Mouse (Mus musculus) forebrain, postnatal 0 days (tissue): ENCODE results near the gene Ak3. TPM values are rescaled to one million over a fixed set of nuclear protein-coding genes. Genes with fewer than 3 reads are reported as not detected.

Experiments used
- ATAC-seq: fragments of 200-750 bp; cut with Nextera tagmentation; 2 replicates; pipeline ENCODE4 v1.8.0; 2017; ENCODE audit warnings: mild to moderate bottlenecking, moderate library complexity
- DNase-seq: peaks from one replicate; pipeline ENCODE4 v3.0.0-alpha.2; 2015
- H3K27ac ChIP-seq: fragments of 300-500 bp; sonication (generic); 2 replicates; pipeline ENCODE4 v1.5.1; 2014; ENCODE audit warnings: low read depth, mild to moderate bottlenecking, antibody characterized with exemption, low read length, moderate library complexity, mixed read lengths
- H3K27me3 ChIP-seq: fragments of 300-500 bp; sonication (generic); 2 replicates; pipeline ENCODE4 v1.6.1; 2014; ENCODE audit warnings: mild to moderate bottlenecking, low read length, mixed read lengths; ENCODE audit not compliant: insufficient read depth
- H3K36me3 ChIP-seq: fragments of 300-500 bp; sonication (generic); 2 replicates; pipeline ENCODE4 v1.6.1; 2014; ENCODE audit warnings: mild to moderate bottlenecking, moderate library complexity; ENCODE audit not compliant: insufficient read depth
- H3K4me1 ChIP-seq: fragments of 300-500 bp; sonication (generic); 2 replicates; pipeline ENCODE4 v1.6.1; 2014; ENCODE audit warnings: antibody characterized with exemption; ENCODE audit not compliant: insufficient read depth
- H3K4me2 ChIP-seq: fragments of 300-500 bp; sonication (generic); 2 replicates; pipeline ENCODE4 v1.6.1; 2014; ENCODE audit warnings: low read depth, mild to moderate bottlenecking, moderate library complexity
- H3K4me3 ChIP-seq: fragments of 300-500 bp; sonication (generic); 2 replicates; pipeline ENCODE4 v1.5.1; 2014; ENCODE audit warnings: low read depth, low read length, mixed read lengths
- H3K9ac ChIP-seq: fragments of 300-500 bp; sonication (generic); 2 replicates; pipeline ENCODE4 v1.6.1; 2014; ENCODE audit warnings: mild to moderate bottlenecking
- H3K9me3 ChIP-seq: fragments of 300-500 bp; sonication (generic); 2 replicates; pipeline ENCODE4 v1.6.1; 2016; ENCODE audit warnings: low read length
- CTCF ChIP-seq: sonication (generic); IDR thresholded peaks from 2 replicates; pipeline ENCODE4 v1.5.1; 2016; ENCODE audit warnings: antibody characterized with exemption, control low read depth, low read depth
- WGBS: fragments of 180-500 bp; shearing (Covaris S2); extraction: QIAGEN DNeasy Blood & Tissue Kit; methylation state at CpG from one replicate; pipeline ENCODE4 v1.1.7; 2014; 5-methylcytosine and 5-hydroxymethylcytosine counted together
- polyA plus RNA-seq: library from polyadenylated mRNA; unstranded; fragments of >200 nt; fragmentation: Nextera tagmentation; extraction: Ambion mirVana; gene quantifications from 2 replicates; pipeline ENCODE4 v1.2.1, GENCODE M21; 2015
- total RNA-seq: library from RNA; depleted of rRNA; stranded (reverse); fragments of >200 nt; gene quantifications from 2 replicates; pipeline ENCODE4 v1.2.3, GENCODE M21; 2014

The Ak3 gene
- total and polyA plus RNA-seq, 2 experiments from 2014 or later = 68.2 to 76.5 TPM

DNA sequence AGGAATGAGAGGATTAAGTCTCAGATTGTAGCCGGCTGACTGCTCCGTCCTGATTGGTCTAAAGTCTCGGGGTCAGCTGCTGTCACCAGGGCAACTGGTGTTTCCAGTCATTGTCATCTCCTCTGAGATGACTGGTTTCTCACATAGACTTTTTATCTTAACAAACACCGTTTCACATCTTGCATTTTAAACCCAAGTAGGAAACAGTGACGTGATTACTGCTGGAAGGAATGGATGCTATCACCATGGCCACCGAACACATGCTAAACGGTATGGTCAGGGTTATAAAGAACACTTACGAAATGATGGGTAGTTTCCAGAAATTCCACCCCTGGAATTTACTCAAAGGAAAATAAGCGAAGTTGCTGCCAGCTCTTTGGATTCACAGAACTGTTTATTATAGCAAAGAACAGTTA lies 3.4 kb downstream of the Ak3 start:
- H3K4me2 ChIP-seq = peak overlapping the region; percentile 10; the same call in 1 of the 2 replicates
- no peak overlapping the region for H3K4me3 ChIP-seq
- 6% methylated on average over 9 of the region's 9 CpGs for WGBS
- H3K36me3 ChIP-seq = no peaks in the 10 kb centered on the region
- DNase-seq = peak; percentile 35
- 0 out of 2 replicates have a peak overlapping the region, but pooled peaks have one; percentile 10 for H3K9ac ChIP-seq
- no peaks in the 10 kb centered on the region for H3K9me3 ChIP-seq
- H3K27me3 ChIP-seq = no peaks in the 10 kb centered on the region
- ATAC-seq = no peak
- H3K27ac ChIP-seq = no peak overlapping the region
- no peak for TF ChIP-seq CTCF
- peaks cover 10% of the 10 kb centered on the region; the same call in 1 of the 2 replicates for H3K4me1 ChIP-seq

DNA sequence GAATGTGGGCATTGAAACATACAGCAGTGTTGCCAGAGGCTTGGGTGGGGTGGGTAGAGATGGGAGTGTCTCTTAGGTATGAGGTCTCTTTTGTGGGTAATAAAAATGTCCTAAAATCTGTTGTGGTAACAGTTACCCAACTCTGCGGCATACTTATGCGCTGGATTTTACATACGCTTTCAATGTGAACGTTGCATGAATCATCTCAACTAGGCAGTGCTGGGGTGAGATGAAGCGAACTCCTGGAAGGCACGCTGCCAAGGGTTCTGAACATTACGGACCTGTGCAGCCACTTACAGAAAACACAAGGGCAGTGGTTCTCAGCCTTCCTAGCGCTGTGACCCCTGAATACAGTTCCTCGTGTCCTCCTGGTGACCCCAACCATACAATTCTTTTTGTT lies 5.1 kb downstream of the Ak3 start:
- Histone ChIP-seq H3K36me3 (no peaks in the 10 kb centered on the region), H3K27ac (no peak overlapping the region), H3K27me3 (no peaks in the 10 kb centered on the region), H3K4me3 (no peak overlapping the region), H3K4me2 (no peak overlapping the region), H3K4me1 (peaks cover 10% of the 10 kb centered on the region; the same call in 1 of the 2 replicates), H3K9ac (no peak overlapping the region), H3K9me3 (no peaks in the 10 kb centered on the region)
- WGBS = 85% methylated on average over 9 of the region's 9 CpGs
- ATAC-seq (no peak), DNase-seq (no peak)
- TF ChIP-seq CTCF = no peak

DNA sequence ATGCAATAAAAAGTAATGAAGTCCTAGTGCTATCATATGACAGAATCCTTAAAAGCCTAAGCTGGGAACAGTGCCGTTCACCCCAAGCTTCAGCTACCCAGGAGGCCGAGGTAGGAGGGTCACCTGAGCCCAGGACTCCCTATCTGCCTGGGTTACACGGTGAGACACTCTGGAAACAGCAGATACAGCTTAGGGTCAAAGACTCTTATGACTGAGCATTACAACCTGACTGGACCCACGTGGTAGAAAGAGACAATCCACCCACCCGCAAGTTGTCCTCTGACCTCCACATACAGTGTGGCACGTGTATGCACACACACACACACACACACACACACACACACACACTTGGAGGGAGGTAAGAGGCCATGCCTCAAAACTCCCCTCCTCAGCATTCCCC lies 5.6 kb downstream of the Ak3 start:
- Histone ChIP-seq H3K27me3 (no peaks in the 10 kb centered on the region), H3K36me3 (peaks cover 3% of the 10 kb centered on the region; the same call in 1 of the 2 replicates), H3K9me3 (no peaks in the 10 kb centered on the region), H3K4me2 (no peak overlapping the region), H3K4me3 (no peak overlapping the region), H3K9ac (no peak overlapping the region), H3K4me1 (peaks cover 10% of the 10 kb centered on the region; the same call in 1 of the 2 replicates), H3K27ac (no peak overlapping the region)
- no peak for TF ChIP-seq CTCF
- WGBS = 87% methylated on average over 6 of the region's 6 CpGs
- no peak for DNase-seq
- ATAC-seq = no peak

DNA sequence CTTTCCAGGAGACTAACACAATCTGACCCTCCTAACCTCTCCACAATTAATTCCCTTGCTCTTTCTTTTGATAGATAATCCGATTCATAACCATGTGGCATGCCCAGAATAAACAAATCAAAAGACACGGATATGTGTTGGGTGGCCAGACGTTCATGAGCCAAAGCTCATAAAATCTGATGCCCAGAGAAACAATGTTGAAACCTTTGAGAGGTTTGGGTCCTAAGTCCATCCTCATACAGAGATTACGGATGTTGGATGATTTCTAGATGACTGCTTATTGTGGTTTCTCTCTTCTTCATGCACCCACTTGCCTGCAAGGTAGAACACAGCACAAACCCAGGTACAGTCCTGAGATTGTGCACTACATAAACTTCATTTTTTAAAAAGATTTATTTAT lies 7.6 kb downstream of the Ak3 start:
- no peaks in the 10 kb centered on the region for H3K9me3 ChIP-seq
- DNase-seq (no peak), ATAC-seq (no peak)
- no peak for TF ChIP-seq CTCF
- WGBS = 92% methylated on average over 4 of the region's 4 CpGs
- no peak overlapping the region for H3K4me2 ChIP-seq
- H3K9ac ChIP-seq = no peak overlapping the region
- H3K4me3 ChIP-seq = no peak overlapping the region
- H3K27me3 ChIP-seq = no peaks in the 10 kb centered on the region
- no peak overlapping the region for H3K27ac ChIP-seq
- peaks cover 9% of the 10 kb centered on the region; the same call in 1 of the 2 replicates for H3K36me3 ChIP-seq
- peaks cover 10% of the 10 kb centered on the region; the same call in 1 of the 2 replicates for H3K4me1 ChIP-seq

DNA sequence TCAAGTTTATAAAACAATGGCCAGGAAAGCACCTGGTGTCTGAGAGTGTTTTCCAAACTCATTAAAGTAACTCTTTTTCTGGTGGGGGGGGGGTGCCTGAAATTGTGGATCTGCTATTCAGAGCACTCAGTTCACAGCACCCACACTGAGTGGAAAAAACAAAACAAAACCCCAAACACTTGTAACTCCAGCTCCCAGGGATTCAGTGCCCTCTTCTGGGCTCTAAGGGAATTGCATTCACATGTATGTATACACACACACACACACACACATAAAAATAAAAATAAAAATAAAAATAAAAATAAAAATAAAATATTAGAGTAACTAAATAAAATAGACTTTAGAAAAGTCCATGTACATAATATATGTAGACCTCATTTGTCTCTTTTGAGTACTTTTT lies 8.4 kb downstream of the Ak3 start:
- H3K4me3 ChIP-seq = no peak overlapping the region
- H3K9me3 ChIP-seq = no peaks in the 10 kb centered on the region
- H3K36me3 ChIP-seq = peaks cover 9% of the 10 kb centered on the region; the same call in 1 of the 2 replicates
- no peak overlapping the region for H3K27ac ChIP-seq
- ATAC-seq (no peak), DNase-seq (no peak)
- no peaks in the 10 kb centered on the region for H3K27me3 ChIP-seq
- no peak overlapping the region for H3K4me2 ChIP-seq
- peaks cover 4% of the 10 kb centered on the region; the same call in 1 of the 2 replicates for H3K4me1 ChIP-seq
- H3K9ac ChIP-seq = no peak overlapping the region
- no peak for TF ChIP-seq CTCF

DNA sequence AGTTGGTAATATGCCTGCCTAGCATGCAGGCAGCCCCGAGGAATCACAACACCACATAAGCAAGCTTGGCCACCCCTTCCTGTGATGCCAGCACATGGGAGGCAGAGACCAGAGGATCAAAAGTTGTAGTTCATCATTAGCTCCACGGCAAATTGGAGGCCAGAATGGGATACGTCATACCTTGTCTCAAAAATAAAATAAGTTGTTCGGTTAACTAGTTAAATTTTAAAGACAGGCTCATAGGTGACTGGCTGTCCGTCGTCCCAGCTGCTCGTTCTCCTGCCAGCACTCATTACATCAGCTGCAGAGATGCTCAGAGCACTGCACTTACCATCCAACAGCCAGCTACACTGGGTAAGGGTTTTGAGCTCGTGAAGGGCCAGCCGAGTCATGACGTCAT lies 10.2 kb downstream of the Ak3 start:
- DNase-seq = no peak
- H3K4me3 ChIP-seq = no peak overlapping the region
- TF ChIP-seq CTCF = no peak
- peaks cover 12% of the 10 kb centered on the region; the same call in 1 of the 2 replicates for H3K36me3 ChIP-seq
- ATAC-seq = no peak
- WGBS = 86% methylated on average over 10 of the region's 10 CpGs
- H3K9ac ChIP-seq = no peak overlapping the region
- no peak overlapping the region for H3K4me2 ChIP-seq
- no peaks in the 10 kb centered on the region for H3K27me3 ChIP-seq
- H3K4me1 ChIP-seq = no peaks in the 10 kb centered on the region
- H3K27ac ChIP-seq = no peak overlapping the region
- H3K9me3 ChIP-seq = no peaks in the 10 kb centered on the region

DNA sequence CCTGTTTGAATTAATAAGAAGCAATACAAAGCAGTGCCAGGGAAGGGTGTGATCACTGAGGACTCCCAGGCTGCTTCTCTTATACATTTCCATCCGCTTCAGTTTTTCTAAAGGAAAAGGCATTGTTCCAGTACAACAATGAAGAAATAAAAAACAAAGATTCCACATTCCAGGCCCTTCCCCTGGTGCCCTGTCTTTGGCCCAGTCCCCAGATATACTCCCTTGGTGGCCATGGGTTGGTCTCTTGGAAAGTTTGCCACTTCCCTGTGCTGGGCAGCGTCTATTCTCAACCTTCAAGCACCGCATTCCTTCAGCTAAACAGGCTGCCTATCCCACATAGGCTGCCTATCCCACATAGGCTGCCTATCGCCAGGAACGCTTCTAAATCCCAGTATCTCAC lies 10.7 kb downstream of the Ak3 start:
- no peaks in the 10 kb centered on the region for H3K4me1 ChIP-seq
- ATAC-seq = no peak
- TF ChIP-seq CTCF = no peak
- DNase-seq = no peak
- H3K4me3 ChIP-seq = no peak overlapping the region
- H3K9me3 ChIP-seq = no peaks in the 10 kb centered on the region
- H3K27me3 ChIP-seq = no peaks in the 10 kb centered on the region
- H3K36me3 ChIP-seq = peaks cover 12% of the 10 kb centered on the region; the same call in 1 of the 2 replicates
- no peak overlapping the region for H3K27ac ChIP-seq
- no peak overlapping the region for H3K9ac ChIP-seq
- H3K4me2 ChIP-seq = no peak overlapping the region
- WGBS = 80% methylated on average over 5 of the region's 5 CpGs

DNA sequence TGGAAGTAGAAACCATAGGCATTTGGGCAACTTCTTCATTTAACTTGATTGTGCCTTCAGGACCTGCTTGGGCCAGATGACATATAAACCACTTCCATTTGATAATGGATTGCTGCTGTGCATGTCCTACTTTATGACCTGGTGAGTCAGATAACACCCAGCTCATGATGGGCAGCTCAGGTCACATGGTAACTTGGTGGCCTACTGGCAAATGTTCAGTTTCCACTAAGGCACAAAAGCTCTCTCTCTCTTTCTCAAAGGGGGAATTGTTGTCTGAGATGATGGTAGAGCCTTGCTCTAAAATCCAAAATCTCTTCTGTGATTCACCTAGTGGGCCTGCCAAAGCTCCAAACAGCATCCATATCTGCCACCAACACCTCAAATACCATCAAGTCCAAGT lies 15.1 kb downstream of the Ak3 start:
- Histone ChIP-seq H3K4me2 (no peak overlapping the region), H3K4me1 (no peaks in the 10 kb centered on the region), H3K9ac (no peak overlapping the region), H3K4me3 (no peak overlapping the region), H3K9me3 (no peaks in the 10 kb centered on the region), H3K36me3 (peaks cover 12% of the 10 kb centered on the region; the same call in 1 of the 2 replicates), H3K27ac (no peak overlapping the region), H3K27me3 (no peaks in the 10 kb centered on the region)
- ATAC-seq (no peak), DNase-seq (no peak)
- TF ChIP-seq CTCF = no peak
